Mouse (Mus musculus) layer of hippocampus, adult 9-11 months (tissue): ENCODE results near the gene Ppp1r35.

Experiments used
- DNase-seq: peaks from one replicate; pipeline ENCODE4 v3.0.0; 2022

Gene Ppp1r35

DNA sequence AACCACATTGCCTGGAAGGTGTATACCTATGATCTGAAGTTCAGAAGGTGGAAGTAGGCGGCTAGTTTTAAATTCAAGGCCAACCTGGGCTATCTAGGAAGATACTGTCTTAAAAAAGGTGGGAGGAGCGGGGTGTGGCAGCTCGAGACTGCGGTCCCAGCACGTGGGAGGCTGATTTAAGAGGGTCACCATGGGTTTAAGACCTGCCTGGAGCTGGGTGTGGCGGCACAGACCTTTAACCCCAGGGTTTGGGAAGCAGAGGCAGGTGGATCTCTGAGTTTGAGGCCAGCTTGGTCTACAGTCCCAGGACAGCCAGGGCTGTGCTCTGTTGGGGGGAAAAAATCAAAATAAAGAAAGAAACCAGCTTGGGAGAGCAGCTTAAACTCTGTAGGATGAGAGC lies 26.7 kb upstream of the Ppp1r35 start:
- DNase-seq = no peak

DNA sequence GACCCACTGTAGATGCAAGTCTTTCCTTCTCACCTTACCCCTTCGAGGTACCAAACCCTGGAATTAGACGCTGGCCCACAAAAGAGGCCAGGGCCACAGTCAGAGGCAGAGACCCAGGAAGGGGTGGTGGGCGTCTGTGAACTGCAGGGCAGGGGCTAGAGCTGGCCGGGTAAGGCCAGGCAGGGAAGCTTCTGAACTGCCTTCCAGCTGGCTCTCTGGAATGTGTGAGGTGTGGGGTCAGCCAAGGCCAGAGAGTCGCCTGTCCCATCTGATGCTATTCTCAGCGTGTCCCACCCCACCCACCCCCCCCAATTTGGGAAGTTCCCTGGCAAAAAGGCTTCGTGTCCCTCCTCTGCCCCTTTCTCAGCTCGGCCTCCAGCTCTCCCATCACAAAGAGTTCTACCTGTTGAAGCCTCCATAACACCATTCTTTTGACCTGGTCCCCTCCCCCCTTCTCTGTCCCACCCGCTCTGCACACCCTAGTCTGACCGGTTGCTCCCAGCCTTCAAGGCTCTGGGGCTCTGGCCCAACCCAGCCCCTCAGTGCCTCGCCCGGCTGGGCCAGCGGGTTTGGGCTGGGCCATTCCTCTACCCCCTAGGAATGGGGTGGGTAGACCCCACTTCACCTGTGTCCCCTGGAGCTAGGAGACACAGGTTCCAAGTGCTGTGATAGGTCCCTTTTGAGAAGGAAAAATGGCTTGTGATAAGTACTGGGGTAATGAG lies 25.4 kb upstream of the Ppp1r35 start:
- DNase-seq = no peak

DNA sequence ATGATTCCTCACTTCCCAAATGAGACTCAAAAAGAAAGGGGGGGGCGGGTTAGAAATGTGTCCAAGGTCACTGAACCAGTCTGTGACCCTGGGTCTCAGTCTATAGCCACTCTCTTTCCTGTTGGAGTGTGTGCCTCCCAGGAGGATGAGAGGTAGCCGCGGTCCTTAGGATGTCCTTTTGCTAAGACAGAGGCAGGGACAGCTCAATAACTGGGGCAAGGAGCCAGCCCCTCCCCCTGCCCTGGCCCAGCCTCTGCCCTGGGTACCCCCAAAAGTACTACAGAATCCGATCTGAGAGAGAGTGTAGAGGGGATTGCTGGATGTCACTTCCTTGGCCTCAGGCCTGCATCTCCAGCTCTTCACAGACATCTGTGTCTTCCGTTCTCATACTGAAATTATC lies 23.2 kb upstream of the Ppp1r35 start:
- no peak for DNase-seq

DNA sequence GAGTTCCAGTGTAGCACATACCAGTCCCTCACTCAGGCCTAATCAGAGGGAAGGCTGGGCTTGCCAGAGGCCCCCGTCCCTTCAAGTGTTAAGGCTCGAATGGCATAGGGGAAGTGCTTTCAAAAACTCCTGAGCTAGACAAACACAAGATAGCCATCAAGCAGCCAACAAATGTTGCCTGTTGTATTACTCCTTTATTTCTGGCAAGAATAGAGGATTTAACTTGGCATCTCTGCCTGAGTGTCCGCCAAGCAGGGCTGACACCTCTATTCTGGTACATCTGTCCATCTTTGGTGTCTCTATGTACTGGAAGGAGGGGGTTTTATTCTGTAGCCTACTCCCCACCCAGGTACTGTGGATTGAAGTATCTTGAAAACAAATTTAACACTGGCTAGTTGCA lies 22.5 kb upstream of the Ppp1r35 start:
- DNase-seq = no peak

DNA sequence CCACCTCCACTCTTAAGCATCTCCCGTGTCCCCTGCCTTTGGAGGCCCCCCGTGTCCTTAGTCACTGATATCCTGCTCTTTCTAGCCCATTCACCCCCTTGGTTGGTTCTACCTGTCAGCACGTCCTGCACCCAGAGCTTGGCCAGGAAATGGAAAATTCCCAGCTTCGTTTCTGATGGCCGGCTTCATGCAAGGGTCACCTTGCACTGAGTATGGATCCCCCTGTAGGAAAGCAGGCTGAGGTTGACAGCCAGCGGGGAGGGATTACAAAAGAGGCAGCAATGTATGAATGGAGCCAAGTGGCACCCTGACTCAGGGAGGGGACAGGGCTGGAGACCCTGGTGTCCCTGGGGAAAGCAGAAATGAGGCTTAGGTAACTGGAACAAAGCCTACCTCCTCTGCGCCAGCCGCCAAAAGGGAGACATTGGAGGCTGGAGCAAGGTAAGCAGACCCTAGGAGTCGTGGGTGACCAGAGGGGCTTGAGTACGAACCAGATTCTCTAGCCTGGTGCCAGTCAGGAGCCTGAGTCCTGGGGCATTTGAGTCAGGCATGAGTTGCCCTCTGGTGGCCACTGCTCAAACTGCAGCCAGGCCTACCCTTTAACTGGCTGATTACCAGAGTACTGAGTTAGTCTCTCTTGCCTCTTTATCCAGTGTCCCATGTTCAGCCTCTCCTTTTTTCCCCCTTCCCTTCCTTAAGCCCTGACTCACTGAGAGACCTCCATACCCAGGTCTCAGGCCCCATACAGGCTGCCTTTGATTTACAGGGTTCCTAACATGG lies 21.6 kb upstream of the Ppp1r35 start:
- DNase-seq = peak; percentile 90

DNA sequence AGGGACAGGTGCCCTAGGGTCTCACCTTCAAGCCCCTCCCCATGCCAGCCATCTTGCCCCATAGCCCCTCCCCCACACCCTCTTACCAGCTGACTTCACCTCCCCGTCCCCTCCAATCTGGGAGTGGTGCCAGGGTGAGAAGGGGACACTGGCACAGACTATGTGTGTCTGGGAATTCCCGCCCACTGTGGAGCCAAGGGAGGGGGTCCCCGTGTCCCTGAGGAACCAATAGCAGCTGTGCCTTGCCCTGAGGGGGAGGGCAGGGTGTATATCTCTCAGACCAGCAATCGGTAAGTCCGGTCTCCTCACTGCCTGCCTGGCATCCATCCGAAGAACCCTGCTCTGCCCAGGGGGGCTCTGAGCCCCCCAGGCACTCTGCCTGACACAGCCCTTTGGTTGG lies 20.8 kb upstream of the Ppp1r35 start:
- peak; percentile 95 for DNase-seq

DNA sequence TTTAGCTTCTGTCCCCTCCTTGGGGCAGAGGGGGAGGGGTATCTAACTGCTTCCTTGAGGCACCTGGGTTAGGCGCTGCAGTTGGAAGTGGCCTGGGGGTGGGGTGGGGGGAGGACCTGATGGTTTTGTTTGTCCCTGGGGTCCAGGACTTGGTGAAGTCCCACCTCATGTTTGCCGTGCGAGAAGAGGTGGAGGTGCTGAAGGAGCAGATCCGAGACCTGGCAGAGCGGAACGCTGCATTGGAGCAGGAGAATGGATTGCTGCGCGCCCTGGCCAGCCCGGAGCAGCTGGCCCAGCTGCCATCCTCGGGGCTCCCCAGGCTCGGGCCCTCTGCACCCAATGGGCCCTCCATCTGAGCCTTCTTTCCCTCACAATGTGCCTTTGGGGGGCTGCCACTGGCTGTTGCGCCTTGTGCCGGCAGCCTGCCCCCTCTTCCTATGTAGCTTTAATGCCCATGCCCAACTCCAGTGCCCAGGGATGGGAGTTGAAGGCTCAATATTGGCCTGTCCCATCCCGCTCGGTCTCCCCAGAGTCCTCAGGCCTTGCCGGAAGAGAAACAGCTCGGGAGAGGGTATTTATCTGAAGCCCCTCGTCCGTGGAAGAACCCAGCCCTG lies 19.6 kb upstream of the Ppp1r35 start:
- DNase-seq = no peak

DNA sequence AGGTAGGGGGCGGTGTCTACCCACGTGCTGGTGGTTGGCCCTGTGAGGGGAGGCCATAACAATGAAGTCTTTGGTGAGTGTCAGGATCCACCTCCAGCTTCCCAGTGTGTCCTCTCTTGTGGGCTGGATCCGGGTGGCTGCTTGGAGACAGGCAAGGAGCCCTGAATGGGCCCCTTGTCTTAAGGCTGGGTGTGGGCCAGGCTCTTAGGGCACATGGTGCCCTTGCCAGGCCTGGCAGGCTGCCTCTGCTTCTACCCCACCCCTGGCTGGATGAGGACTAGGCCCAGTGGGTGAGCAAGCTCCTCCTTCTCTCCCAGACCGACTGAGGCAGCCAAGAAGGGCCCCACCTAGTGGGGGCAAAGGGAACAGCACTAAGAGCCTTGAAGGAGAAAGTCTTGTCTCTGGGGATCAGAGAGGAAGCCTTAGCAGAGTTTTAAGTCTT lies 18.7 kb upstream of the Ppp1r35 start:
- peak; percentile 97 for DNase-seq

DNA sequence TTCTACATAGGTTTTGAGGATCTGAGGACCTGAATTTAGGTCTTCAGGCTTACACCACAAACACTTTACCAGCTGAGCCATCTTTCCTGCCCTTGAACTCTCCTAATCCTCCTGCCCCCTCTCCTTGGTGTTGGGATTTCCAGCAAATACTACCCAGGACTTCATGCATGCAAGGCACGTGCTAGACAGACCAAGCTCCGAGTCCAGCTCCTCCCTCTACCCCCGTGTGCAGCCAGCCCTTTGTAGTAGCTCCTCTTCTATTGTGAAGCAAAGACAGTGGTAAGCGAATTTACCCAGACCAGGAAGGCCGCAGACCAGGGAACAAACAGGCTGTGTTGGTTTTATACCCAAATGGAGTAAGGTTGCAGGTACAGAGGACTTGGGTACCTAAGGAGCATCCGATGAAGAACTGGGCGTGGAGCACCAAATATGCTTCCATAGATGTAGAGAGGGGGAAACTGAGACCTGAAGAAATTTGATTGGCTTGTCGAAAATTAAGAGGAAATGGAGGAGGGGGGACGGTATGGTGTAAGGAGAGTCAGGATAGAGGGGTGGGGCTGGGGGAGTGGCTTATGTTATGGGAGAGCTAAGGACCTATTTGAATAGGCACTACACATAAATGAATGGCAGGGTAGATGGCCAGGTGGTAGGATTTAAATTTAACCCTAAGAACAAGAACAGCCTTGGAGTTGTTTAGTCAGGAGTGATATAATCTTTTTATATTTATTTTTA lies 13.9 kb upstream of the Ppp1r35 start:
- DNase-seq = no peak

DNA sequence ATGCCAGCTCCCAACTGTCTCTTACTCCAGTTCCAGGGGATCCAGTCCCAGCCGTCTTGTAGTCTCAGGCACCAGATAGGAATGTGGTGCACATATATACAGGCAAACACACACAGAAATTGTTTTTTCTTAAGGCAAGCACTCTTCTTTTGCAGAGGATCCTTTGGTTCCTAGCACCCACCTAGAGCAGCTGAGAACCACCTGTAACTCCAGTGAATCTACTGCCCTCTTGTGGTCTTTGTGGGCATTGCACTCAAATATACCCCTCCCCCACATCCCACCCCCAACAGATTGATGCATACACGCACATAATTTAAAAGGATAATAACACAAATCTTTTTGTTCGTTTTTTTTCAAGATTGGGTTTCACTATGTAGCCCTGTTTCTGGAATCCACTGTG lies 12.4 kb upstream of the Ppp1r35 start:
- no peak for DNase-seq

DNA sequence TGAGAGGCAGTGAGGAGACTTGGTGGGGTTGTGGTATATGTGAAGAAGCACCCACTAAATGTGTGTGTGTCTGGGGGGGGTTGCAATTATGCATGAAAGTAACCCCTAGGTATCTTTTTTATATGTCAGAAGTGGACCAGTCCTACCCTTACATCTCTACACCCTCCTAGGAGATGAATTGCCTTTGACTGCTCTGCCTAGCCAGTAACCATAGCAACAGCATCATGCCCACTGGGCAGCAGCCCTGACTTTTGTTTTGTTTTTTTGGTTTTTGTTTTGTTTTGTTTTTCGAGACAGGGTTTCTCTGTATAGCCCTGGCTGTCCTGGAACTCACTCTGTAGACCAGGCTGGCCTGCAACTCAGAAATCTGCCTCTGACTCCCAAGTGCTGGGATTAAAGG lies 10.2 kb upstream of the Ppp1r35 start:
- no peak for DNase-seq

DNA sequence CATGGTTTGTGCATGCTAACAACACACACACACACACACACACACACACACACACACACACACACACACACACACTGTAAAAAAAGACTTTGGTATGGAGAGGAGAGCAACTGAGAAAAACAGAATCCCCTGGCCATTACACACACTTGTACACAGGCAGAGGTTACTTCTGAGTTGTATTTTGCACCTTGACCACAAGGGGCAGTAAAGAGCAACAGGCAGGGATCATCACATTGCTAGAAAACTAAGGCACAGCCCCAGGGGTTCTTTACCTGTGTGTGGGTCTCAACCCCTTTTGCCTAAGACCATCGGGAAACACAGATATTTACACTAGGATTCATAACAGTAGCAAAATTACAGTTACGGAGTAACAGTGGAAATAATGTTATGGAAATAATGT lies 7.9 kb upstream of the Ppp1r35 start:
- DNase-seq = no peak

DNA sequence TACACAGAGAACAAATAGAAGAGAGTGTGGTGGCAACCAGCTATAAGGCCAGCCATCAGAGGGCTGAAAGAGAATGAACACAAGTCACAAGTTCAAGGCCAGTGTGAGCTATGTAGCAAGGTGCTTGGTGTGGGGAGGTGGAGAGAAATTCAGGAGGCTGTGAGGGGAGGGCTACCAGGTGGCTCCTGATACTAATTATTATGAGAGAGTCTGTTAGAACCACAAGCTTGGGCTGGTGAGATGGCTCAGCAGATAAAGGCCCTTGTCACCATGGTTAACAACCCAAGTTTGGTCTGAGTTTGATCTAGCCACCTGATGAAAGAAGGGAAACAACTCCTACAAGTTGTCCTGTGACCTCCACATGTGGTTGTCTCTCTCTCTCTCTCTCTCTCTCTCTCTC lies 5.9 kb upstream of the Ppp1r35 start:
- no peak for DNase-seq

DNA sequence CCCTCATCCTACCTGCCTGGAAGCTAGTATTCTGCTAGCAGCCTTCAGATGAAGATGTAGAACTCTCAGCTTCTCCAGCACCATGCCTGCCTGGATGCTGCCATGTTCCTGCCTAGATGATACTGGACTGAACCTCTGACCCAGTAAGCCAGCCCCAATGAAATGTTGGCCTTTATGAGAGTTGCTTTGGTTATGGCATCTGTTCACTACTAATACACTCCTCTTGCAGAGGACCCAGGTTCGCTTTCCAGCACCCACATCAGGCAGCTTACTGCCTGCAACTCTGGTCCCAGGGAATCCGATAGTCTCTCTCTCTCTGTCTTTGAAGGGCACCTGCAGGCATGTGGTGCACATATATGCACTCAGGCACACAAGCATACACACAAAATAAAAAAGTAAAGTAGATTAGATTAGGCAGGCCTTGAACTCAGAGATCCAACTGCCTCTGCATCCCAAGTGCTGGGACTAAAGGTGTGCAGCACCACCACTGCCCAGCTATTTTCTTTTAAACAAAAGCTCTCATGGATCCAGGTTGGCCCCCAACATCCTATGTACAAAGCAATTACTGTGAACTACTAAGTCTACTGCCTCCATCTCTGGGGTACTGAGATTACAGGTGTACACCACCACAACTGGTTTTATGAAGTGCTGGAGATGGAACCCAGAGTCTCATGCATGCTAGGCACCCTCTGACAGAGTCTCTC lies 2.9 kb upstream of the Ppp1r35 start:
- peak; percentile 2 for DNase-seq

DNA sequence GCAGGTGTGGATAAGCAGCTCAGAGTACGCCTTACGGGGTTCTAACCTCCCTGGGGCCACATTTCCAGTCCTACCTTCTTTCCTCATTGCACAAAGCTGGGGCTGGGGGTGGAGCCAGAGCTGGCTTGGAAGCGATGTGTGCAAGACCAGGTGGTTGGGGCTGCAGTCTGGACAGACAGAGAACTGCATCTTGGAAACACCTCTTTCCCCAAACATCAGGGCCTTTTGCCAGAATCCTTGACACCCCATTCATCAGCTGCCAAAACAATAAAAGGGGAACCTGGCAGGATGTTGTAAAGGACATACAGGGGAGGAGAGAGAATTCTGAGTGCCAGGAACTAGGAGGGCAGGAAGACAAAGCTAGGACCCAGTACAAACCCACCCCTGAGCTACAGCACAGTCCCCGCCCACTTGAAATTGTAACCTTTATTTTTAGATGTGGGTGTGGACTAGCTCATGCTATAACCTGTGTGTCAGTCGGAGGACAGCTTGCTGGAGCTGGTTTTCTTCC lies 2.2 kb upstream of the Ppp1r35 start:
- no peak for DNase-seq

DNA sequence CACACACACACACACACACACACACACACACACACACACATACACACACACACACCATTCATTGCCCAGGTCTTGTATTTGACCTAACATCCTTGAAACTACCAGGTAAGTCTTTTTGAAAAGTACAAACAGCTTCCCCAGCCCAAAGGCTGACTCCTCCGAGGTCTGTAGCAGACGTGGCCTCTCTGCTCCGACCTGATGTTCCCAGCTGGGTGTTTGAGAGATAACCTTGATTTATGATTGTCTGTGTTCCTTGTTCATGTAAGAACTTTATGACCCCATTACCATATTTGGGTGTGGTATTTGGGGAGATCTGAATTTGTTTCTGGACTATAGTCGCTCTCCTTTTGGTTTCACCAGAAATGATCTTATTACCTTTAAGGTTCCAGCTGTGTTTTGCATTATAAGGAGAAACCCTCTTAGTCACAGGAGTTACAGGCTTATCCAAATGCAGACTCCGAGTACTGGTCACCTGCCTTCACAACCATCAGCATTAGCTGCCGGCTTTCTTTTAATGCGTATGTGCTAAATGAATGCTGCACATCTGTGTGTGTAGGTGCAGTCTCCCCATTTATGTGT lies 1.3 kb upstream of the Ppp1r35 start:
- no peak for DNase-seq

DNA sequence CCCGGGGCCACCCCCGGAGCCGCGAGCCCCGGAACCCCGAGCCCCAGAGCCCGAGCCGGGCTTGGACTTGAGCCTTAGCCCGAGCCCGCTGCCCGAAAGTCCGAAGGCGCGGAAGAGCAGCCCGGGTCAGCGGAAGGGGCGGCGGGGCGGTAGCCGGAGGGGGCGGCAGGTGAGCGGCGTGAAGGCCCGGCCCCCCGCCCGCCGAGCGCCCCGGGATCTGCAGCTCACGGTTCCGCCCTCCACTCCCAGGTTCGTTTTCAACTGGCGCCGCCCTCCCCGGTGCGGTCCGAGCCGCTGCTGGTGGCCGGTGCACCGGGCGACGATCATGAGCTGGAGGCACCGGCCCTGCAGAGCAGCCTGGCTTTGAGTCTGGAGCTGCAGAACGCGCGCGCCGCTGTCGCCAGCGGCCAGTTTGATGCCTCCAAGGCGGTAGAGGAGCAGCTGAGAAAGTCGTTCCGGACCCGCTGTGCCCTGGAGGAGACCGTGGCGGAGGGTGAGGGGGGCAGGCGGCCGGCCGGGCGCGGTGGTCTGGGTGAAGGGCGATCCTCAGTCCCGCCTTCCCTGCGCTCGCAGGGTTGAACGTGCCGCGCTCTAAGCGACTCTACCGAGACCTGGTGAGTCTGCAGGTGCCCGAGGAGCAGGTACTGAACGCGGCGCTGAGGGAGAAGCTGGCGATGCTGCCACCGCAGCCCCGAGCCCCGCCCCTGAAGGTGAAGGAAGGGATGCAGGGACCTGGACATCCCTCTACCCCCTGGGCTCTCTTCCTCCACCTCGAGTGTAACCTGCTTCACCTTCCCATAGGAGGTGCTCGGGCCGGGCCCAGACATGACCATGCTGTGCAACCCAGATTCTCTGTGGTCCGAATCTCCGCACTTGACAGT lies 644 bp downstream of the Ppp1r35 start:
- DNase-seq = no peak

DNA sequence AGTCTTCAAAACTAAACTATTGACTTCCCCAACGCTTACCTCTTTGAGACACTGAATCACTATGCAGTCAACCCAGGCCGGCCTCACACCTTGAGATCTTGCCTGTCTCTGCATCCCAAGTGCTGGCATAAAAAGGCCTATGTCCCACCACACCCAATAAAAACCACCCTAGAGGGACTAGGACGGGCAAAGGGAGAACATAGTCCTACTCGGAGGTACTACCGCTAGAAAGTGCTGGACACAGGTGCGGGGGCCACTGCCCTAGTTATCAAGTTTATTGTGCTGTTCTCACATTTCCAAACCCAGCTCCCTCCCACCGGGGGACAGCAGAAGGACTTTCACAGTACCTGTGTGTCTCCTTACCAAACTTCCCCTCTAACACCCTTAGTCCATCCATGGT lies 3.0 kb downstream of the Ppp1r35 start:
- DNase-seq = no peak

DNA sequence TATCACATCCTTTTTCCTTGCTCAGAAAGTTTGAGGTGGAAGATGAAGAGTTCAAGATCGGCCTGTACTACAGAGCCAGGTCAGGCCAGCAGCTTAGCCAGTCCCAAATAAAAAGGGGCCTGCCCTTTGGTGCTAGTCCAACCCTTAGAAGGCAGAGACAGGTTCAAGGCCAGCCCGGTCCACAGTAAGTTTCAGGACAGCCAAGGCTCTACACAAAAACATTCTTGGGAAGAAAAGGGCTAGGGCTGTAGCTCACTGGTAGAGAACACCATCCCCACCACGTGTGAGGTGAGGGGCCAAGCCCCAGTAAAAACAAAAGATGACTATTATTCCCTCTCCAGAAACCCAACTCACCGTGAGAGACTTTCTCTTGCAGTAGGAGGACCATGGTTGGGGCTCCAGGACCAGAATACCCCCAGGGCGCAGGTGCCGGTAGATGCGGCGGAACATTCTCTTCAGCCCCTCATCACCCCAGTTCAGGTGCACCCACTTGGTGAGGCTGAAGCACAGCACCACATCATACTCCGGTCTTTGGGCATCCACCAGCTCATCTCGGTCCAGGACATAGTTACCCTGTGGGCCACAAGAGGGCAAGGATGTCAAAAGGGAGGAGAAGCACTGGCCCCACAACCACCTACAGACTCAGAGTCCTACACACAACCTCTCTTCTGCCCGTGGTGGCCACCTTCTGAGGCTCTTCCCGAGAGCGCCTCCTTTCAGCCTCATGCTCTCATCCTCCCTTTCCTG lies 4.3 kb downstream of the Ppp1r35 start:
- DNase-seq = no peak

DNA sequence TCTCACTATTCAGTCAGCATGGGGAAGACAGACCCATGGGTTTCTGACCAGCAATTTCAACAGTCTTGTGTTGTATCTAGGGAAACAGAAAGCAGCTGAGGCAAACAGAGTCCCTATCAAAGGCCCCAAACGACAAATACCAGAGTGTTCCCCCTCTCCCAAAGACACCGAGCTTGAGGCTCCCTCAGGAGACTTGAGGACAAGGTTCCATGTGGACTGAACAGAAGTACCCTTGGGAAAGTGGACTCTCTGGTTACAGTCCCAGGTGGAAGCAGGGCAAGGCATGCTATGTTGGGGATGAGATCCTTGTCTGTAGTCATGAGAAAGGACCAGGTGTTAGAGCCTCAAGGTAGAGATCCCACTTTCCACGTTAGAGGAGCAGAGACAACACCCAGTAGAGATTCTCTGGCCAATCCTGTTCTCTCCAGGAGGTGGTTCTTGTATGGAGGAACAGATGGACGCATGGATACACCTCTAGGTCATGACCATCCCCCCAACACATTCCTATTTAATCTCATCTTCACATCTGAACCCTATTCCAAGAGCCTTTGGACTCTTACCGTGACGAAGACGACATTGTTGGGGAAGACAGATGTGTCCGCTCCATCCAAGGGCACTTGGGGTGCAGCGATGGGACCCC lies 5.4 kb downstream of the Ppp1r35 start:
- DNase-seq = no peak
